Mouse (Mus musculus) fibroblast of lung, adult 2 months (primary cell): ENCODE measurements at regions not wholly inside any gene's neighbourhood (a gene's known extent, or its start where the extent isn't known, plus 50 kb on each side); places are given as distances from the start of the nearest gene placed in this dataset.
A peak's percentile ranks its signal among the peaks of the same experiment; 100 is the strongest.

ENCODE experiments used
- DNase-seq: peaks from one replicate; pipeline ENCODE4 v3.0.0-alpha.2; 2011; ENCODE audit warnings: low read depth

GRCm38 (mm10) chr12:104567622-104568021 is 94.5 kb upstream of the Gsc start:
- DNase-seq, result no peak

- DNase-seq, result no peak
Measured at GRCm38 (mm10) chr12:104562961-104563360, 89.8 kb upstream of the Gsc start.

- peak; percentile 54 for DNase-seq
Measured at GRCm38 (mm10) chr12:104560934-104561565, 87.9 kb upstream of the Gsc start.

DNA sequence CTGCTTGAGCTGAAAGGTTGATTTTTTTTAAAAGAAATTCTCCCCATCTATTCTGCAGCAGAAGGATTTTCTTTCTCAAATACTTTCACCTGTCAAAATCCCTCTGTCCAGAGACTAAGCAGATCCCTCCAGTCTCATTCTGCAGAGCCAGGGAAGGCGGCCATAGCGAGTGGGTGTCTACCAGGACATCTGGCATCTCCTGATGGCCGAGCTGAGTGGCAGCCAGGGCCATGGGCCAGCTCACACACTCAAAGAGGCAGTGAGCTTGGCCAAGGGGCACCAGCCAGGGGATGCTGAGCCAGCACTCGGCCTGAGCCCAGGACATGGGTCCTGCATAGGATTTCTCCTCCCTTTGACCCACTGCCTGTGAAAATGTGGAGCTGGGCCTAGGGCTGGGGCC is 84.6 kb upstream of the Gsc start:
- DNase-seq, result peak; percentile 41

- peak; percentile 36 for DNase-seq
Measured at GRCm38 (mm10) chr12:104557307-104557706, 84.2 kb upstream of the Gsc start.

- peak; percentile 39 for DNase-seq
Measured at GRCm38 (mm10) chr12:104548586-104548985, 75.5 kb upstream of the Gsc start.

GRCm38 (mm10) chr12:104547561-104547960 is 74.4 kb upstream of the Gsc start:
- no peak for DNase-seq

- no peak for DNase-seq
Measured at GRCm38 (mm10) chr12:104545993-104546769, 73.1 kb upstream of the Gsc start.

GRCm38 (mm10) chr12:104539911-104540310 is 66.8 kb upstream of the Gsc start:
- no peak for DNase-seq

DNA sequence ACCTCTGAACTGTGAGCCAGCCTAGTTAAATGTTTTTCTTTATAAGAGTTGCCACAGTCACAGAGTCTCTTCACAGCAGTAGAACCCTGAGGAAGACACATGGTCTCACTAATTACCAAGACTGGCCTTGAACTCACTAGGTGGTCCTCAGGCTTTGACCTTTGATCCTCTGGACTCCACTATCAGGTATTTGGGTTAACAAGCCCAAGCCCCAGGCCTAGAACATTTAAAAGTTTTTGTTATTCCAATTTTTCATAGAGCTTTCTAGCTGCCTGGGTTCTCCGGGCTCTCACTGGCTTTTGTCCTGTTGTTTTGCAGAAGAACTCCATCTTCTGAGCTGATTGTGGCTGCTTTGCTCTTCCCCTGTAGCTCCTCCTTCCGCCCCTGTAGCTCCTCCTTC is 65.3 kb upstream of the Gsc start:
- no peak for DNase-seq

- DNase-seq, result no peak
Measured at GRCm38 (mm10) chr12:104531512-104532447, 58.6 kb upstream of the Gsc start.

DNA sequence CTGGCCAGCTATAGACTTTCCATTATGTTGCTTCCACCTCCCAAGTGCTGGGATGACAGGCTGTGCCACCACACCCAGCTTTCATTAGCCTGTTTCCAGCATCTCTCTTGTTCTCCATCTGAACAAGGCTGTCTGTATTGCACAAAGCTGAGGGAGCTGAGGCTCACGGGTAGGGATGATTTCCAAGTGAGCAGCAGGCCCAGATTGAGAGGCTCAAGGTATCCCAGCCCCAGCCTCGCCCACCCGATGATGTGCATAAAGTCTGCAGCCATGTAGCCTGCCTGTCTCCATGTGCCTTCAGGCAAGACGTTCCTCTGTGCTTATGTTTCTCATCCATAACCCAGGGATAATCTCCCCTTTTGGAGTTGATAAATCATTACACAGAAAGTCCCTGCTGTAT is 57.5 kb upstream of the Gsc start:
- DNase-seq, result no peak
